Mouse (Mus musculus) hindbrain, embryonic 14.5 days (tissue): Measurements from ENCODE around the gene Tmem150a. TPM values are rescaled to one million over a fixed set of nuclear protein-coding genes. Genes with fewer than 3 reads are reported as not detected.

ENCODE experiments used
- ATAC-seq: fragments of 200-750 bp; cut with Nextera tagmentation; 2 replicates; pipeline ENCODE4 v1.8.0; 2017; ENCODE audit warnings: moderate number of reproducible peaks, mild to moderate bottlenecking, moderate TSS enrichment, moderate library complexity; ENCODE audit not compliant: low FRiP score
- DNase-seq: peaks from one replicate; pipeline ENCODE4 v3.0.0-alpha.2; 2015; ENCODE audit warnings: low spot score
- H3K27ac ChIP-seq: fragments of 300-500 bp; sonication (generic); 2 replicates; pipeline ENCODE4 v1.5.1; 2014; ENCODE audit warnings: mild to moderate bottlenecking, moderate library complexity
- H3K27me3 ChIP-seq: fragments of 300-500 bp; sonication (generic); 2 replicates; pipeline ENCODE4 v1.6.1; 2014; ENCODE audit warnings: mild to moderate bottlenecking, low read length, mixed read lengths; ENCODE audit not compliant: control insufficient read depth, insufficient read depth
- H3K36me3 ChIP-seq: fragments of 300-500 bp; sonication (generic); replicated peaks from 2 replicates; pipeline ENCODE4 v1.6.1; 2014; ENCODE audit not compliant: control insufficient read depth, insufficient read depth
- H3K4me1 ChIP-seq: fragments of 300-500 bp; sonication (generic); replicated peaks from 2 replicates; pipeline ENCODE4 v1.6.1; 2014; ENCODE audit warnings: antibody characterized with exemption, low read length, mixed read lengths; ENCODE audit not compliant: control insufficient read depth, insufficient read depth
- H3K4me2 ChIP-seq: fragments of 300-500 bp; sonication (generic); replicated peaks from 2 replicates; pipeline ENCODE4 v1.6.1; 2014; ENCODE audit warnings: mild to moderate bottlenecking, moderate library complexity
- H3K4me3 ChIP-seq: fragments of 300-500 bp; sonication (generic); replicated peaks from 2 replicates; pipeline ENCODE4 v1.5.1; 2014; ENCODE audit warnings: mild to moderate bottlenecking, low read length
- H3K9ac ChIP-seq: fragments of 300-500 bp; sonication (generic); 2 replicates; pipeline ENCODE4 v1.6.1; 2014
- H3K9me3 ChIP-seq: fragments of 300-500 bp; sonication (generic); 2 replicates; pipeline ENCODE4 v1.6.1; 2016; ENCODE audit warnings: low read length; ENCODE audit not compliant: control insufficient read depth
- WGBS: fragments of 180-500 bp; shearing (Covaris S2); extraction: QIAGEN DNeasy Blood & Tissue Kit; methylation state at CpG from one replicate; pipeline ENCODE4 v1.1.7; 2014; 5-methylcytosine and 5-hydroxymethylcytosine counted together
- polyA plus RNA-seq: library from polyadenylated mRNA; unstranded; fragments of >200 nt; fragmentation: Nextera tagmentation; extraction: Ambion mirVana; gene quantifications from 2 replicates; pipeline ENCODE4 v1.2.1, GENCODE M21; 2014

Tmem150a gene
- polyA plus RNA-seq, 1 experiment from 2014 or later, result 26.8 TPM

DNA sequence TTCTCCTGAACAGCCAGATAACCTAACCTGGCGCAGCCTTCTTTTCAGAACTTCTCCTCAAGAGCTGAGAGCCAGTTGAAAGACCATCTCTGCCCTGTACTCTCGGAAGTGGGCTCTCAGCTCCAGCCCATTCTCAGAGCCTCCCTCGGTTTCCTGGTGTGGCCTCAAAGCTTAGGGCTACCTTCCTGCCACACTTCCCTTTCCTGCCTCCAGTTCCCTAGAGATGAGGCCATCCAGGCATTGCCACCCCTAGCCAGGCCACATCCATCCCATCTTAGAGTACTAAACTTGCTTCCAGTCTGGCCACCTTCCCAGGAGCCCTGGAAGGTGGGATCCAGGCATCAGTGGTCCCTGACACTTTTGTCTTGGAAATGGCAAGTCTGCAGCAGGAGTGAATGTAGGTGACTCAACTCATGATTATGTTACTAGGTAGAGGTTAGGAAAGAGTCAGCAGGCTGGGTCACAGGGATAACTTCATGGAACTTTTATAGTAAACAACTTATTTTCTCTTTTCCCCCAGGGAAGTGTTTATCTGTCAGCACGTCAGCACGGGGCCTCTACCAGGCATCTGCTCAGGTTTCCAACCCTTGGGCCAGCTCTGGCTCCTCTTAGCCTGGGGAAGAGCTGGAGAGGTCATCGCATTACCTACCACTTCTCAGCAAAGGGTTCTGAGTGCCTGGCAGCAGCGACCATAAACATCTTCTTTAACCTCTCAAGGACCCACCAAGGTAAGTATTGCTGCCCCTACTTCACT, 24.3 kb downstream of the Tmem150a start:
- 41% methylated on average over 7 of the region's 7 CpGs for WGBS
- Histone ChIP-seq H3K27me3 (peaks cover 32% of the 10 kb centered on the region), H3K4me3 (peak overlapping the region; percentile 35), H3K4me2 (peak overlapping the region; percentile 54), H3K9me3 (no peaks in the 10 kb centered on the region), H3K9ac (peak overlapping the region; percentile 57; the same call in 1 of the 2 replicates), H3K4me1 (0 out of 2 replicates have a peak, but pooled peaks cover 4% of the 10 kb centered on the region), H3K27ac (no peak overlapping the region), H3K36me3 (no peaks in the 10 kb centered on the region)
- no peak for DNase-seq
- ATAC-seq, result no peak

- Histone ChIP-seq H3K36me3 (no peaks in the 10 kb centered on the region), H3K27me3 (peaks cover 32% of the 10 kb centered on the region), H3K4me1 (0 out of 2 replicates have a peak, but pooled peaks cover 4% of the 10 kb centered on the region), H3K27ac (no peak within 1 kb of the TSS), H3K4me3 (peak within 1 kb of the TSS; percentile 35), H3K4me2 (peak within 1 kb of the TSS; percentile 54), H3K9ac (peak within 1 kb of the TSS; percentile 57), H3K9me3 (no peaks in the 10 kb centered on the region)
- DNase-seq (no peak), ATAC-seq (peak; percentile 60; the same call in 1 of the 2 replicates)
- 2% methylated on average over 49 of the region's 49 CpGs for WGBS
Observed at GRCm38 (mm10) chr6:72380131-72380770, 25.0 kb downstream of the Tmem150a start, which contains the start of gene Vamp5. Gene Vamp5, minus strand, starts transcription at chr6:72380468.

GRCm38 (mm10) chr6:72382494-72382893, 27.2 kb downstream of the Tmem150a start:
- H3K36me3 ChIP-seq, result no peaks in the 10 kb centered on the region
- H3K4me2 ChIP-seq, result no peak overlapping the region
- H3K4me3 ChIP-seq, result no peak overlapping the region
- H3K9me3 ChIP-seq, result no peaks in the 10 kb centered on the region
- ATAC-seq, result no peak
- peaks cover 32% of the 10 kb centered on the region for H3K27me3 ChIP-seq
- no peak for DNase-seq
- H3K9ac ChIP-seq, result no peak overlapping the region
- H3K4me1 ChIP-seq, result 0 out of 2 replicates have a peak, but pooled peaks cover 4% of the 10 kb centered on the region
- H3K27ac ChIP-seq, result no peak overlapping the region
- 85% methylated on average over 6 of the region's 6 CpGs for WGBS

DNA sequence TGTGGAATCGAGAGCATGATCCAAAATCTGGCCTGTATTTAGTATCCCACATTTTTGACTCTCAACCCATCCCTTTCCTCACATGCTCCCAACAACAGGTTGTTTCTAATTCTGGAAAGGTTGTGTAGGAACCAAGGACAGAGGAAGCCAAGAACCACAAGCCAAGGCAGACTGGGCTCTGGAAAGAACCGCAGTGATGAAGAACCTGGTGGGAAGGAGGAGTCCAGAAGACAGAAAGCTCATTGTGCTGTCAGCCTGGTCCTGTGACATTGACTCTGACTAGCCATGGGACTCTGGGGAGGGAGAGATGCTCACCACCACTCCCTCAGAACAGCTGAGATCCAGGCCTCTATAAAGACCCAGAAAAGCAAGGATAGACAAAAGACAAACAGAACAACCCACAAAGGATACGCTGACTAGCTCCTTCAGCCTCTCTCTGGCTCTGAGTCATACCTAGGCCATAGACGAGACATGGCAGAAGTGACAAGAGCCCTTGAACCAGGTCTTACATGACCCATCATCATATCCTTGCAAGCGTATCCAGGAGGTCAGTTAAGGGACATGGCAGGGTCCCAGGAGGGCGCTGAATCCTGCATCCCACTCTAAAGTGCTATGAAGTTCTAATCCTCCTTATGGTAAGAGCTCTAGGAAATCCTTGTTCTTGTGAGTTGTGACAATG, 28.0 kb downstream of the Tmem150a start:
- H3K9me3 ChIP-seq, result no peaks in the 10 kb centered on the region
- 86% methylated on average over 6 of the region's 6 CpGs for WGBS
- ATAC-seq (no peak), DNase-seq (no peak)
- H3K4me2 ChIP-seq, result no peak overlapping the region
- H3K9ac ChIP-seq, result no peak overlapping the region
- no peak overlapping the region for H3K4me3 ChIP-seq
- H3K27ac ChIP-seq, result no peak overlapping the region
- H3K27me3 ChIP-seq, result peaks cover 32% of the 10 kb centered on the region
- H3K36me3 ChIP-seq, result no peaks in the 10 kb centered on the region
- 0 out of 2 replicates have a peak, but pooled peaks cover 4% of the 10 kb centered on the region for H3K4me1 ChIP-seq

DNA sequence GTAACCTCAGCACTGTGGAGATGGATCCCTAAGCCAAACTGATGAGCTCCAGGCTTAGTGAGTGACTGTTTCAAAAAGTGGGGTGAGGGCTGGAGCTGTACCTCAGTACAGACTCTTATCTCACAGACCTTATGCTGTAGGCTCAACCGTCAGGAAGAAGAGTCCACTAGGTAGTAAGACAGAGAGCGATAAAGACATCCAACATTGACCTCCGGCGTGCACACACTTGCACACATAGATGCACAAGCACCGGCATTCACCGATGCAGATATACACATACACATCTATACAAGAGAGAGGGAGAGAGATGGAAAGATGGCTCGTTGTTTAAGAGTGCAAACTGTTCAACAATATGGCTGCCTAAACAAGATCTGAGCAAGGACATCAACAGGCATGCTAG, 28.7 kb downstream of the Tmem150a start:
- WGBS, result 95% methylated on average over 7 of the region's 7 CpGs
- Histone ChIP-seq H3K27me3 (peaks cover 31% of the 10 kb centered on the region), H3K9me3 (no peaks in the 10 kb centered on the region), H3K27ac (no peak overlapping the region), H3K4me2 (no peak overlapping the region), H3K4me3 (no peak overlapping the region), H3K4me1 (0 out of 2 replicates have a peak, but pooled peaks cover 4% of the 10 kb centered on the region), H3K36me3 (no peaks in the 10 kb centered on the region), H3K9ac (no peak overlapping the region)
- no peak for ATAC-seq
- no peak for DNase-seq

DNA sequence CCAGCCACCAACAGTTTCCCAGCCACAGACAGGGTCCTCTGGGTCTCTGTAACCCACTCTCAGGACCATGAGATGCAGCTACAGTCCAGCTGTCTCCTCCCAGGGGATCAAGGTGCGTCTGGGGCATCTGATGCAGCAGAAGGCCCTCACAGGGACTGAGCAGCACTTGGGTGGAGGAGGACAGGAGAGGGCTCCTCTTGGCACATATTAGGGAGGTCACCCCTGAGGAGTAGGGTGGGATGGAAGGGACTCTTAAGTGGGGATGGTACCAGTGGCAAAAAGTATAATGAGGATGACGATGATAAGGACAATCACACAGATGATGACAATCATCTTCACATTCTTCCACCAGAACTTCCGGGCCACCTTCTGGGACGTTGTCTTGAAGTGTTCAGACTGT, 30.0 kb downstream of the Tmem150a start:
- Histone ChIP-seq H3K27me3 (peaks cover 28% of the 10 kb centered on the region), H3K4me2 (no peak overlapping the region), H3K9me3 (no peaks in the 10 kb centered on the region), H3K27ac (no peak overlapping the region), H3K4me3 (no peak overlapping the region), H3K9ac (no peak overlapping the region), H3K4me1 (0 out of 2 replicates have a peak, but pooled peaks cover 8% of the 10 kb centered on the region), H3K36me3 (no peaks in the 10 kb centered on the region)
- 92% methylated on average over 4 of the region's 4 CpGs for WGBS
- no peak for DNase-seq
- no peak for ATAC-seq

- ATAC-seq, result no peak
- H3K4me2 ChIP-seq, result no peak overlapping the region
- no peaks in the 10 kb centered on the region for H3K36me3 ChIP-seq
- peaks cover 23% of the 10 kb centered on the region for H3K27me3 ChIP-seq
- H3K4me1 ChIP-seq, result 0 out of 2 replicates have a peak, but pooled peaks cover 5% of the 10 kb centered on the region
- H3K9me3 ChIP-seq, result no peaks in the 10 kb centered on the region
- H3K4me3 ChIP-seq, result no peak overlapping the region
- 94% methylated on average over 2 of the region's 2 CpGs for WGBS
- no peak for DNase-seq
- no peak overlapping the region for H3K27ac ChIP-seq
- H3K9ac ChIP-seq, result no peak overlapping the region
Observed at GRCm38 (mm10) chr6:72386561-72386960, 31.3 kb downstream of the Tmem150a start.

DNA sequence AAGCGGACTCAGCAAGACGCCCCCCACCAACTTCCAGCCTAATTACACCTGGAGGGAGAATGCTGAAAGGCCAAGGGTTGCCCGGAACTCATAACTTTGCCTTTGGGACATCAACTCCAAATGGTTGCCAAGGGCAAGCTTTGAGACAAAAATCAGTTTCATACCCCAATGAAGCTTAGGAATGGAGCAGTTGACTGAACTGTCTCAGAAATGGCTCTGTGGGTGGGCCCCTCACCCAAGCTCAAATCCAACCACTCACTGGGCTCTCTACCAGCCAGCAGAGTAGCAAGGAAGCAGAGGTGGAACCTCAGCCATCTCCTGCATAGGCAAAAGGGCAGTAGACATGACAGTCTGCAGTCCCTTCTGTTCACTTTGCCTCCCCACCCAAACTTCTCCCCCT, 32.6 kb downstream of the Tmem150a start:
- Histone ChIP-seq H3K36me3 (no peaks in the 10 kb centered on the region), H3K4me1 (0 out of 2 replicates have a peak, but pooled peaks cover 5% of the 10 kb centered on the region), H3K27me3 (peaks cover 18% of the 10 kb centered on the region), H3K9me3 (no peaks in the 10 kb centered on the region), H3K4me2 (no peak overlapping the region), H3K4me3 (no peak overlapping the region), H3K9ac (no peak overlapping the region), H3K27ac (no peak overlapping the region)
- no peak for DNase-seq
- WGBS, result 67% methylated on average over 3 of the region's 3 CpGs
- no peak for ATAC-seq

DNA sequence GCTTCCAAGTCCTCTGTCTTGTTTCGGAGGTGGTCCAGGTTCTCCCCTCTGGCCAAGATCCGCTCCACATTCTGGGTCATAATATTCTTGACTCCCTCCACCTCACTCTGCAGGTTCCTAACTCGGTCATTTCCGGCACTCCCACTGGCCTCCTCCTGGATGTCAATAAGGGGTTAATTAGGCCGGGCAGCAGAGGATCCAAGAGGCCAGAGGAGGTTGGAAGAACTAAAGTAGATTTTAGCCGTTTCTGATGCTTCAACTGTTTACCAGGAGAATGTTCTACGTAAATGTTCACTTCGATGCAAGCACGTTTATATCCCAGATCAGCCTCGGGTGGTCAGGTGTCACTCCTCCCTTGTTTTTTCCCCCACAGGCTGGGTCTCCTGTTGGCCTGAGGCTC, 33.0 kb downstream of the Tmem150a start:
- Histone ChIP-seq H3K4me2 (no peak overlapping the region), H3K9ac (no peak overlapping the region), H3K4me3 (no peak overlapping the region), H3K4me1 (0 out of 2 replicates have a peak, but pooled peaks cover 5% of the 10 kb centered on the region), H3K9me3 (no peaks in the 10 kb centered on the region), H3K36me3 (no peaks in the 10 kb centered on the region), H3K27me3 (peaks cover 18% of the 10 kb centered on the region), H3K27ac (no peak overlapping the region)
- ATAC-seq (no peak), DNase-seq (no peak)
- WGBS, result 77% methylated on average over 10 of the region's 10 CpGs
